In genomic region chr4:82552238-82552637, GRCm38 (mm10) we compare ENCODE assay signal across 22 mouse cellular contexts.
DNase-seq lines count a peak whose midpoint lies in the region; ATAC-seq and TF ChIP-seq lines count a peak whose summit lies in the region.
"Had no signal": no experiment of that assay in that cellular context is flagged by ENCODE, and none has a peak within 500 bp of the region (broad histone marks: within the 10 kb centered on the region; RNA-seq: fewer than 3 reads in every experiment).

No protein-coding gene starts in this region.

- no peak for TF ChIP-seq POLR2A in limb, embryonic 14.5 days (IDR thresholded peaks at IDR 0.05; ENCODE audit: borderline replicate concordance, extremely low read depth, insufficient read depth, insufficient read length)

- H3K27me3 ChIP-seq in kidney, embryonic 14.5 days (ENCODE audit: control insufficient read depth, insufficient read depth, low read length): no peaks in the 10 kb centered on the region
- no peaks in the 10 kb centered on the region for H3K27me3 ChIP-seq in limb, embryonic 14.5 days (ENCODE audit: control insufficient read depth, insufficient read depth, low read length)
- H3K27me3 ChIP-seq in limb, embryonic 10.5 days (ENCODE audit: low read depth, poor library complexity, severe bottlenecking): no peaks in the 10 kb centered on the region
- H3K27me3 ChIP-seq in C2C12 (ENCODE audit: control insufficient read depth, insufficient read depth, insufficient read length): no peaks in the 10 kb centered on the region
- H3K27me3 ChIP-seq in limb, embryonic 15.5 days: no peaks in the 10 kb centered on the region
- H3K27me3 ChIP-seq in hindbrain, embryonic 14.5 days (ENCODE audit: control insufficient read depth, insufficient read depth, low read length): no peaks in the 10 kb centered on the region
- H3K27me3 ChIP-seq: embryonic facial prominence, embryonic 12.5 days; forebrain, embryonic 15.5 days; hindbrain, embryonic 12.5 days; limb, embryonic 13.5 days; liver, embryonic 15.5 days; stomach, embryonic 15.5 days had no signal

- H3K4me2 ChIP-seq in kidney, embryonic 14.5 days (replicated peaks; ENCODE audit: low read depth, low read length): no peak overlapping the region
- no peak overlapping the region for H3K4me2 ChIP-seq in limb, embryonic 14.5 days (replicated peaks; ENCODE audit: low read depth, low read length, severe bottlenecking)
- no peak overlapping the region for H3K4me2 ChIP-seq in limb, embryonic 15.5 days
- H3K4me2 ChIP-seq in hindbrain, embryonic 14.5 days (replicated peaks): no peak overlapping the region
- H3K4me2 ChIP-seq: embryonic facial prominence, embryonic 12.5 days; forebrain, embryonic 15.5 days; hindbrain, embryonic 12.5 days; limb, embryonic 13.5 days; liver, embryonic 15.5 days; stomach, embryonic 15.5 days had no signal

- no peaks in the 10 kb centered on the region for H3K9me3 ChIP-seq in kidney, embryonic 14.5 days (ENCODE audit: control insufficient read depth, low read length)
- no peaks in the 10 kb centered on the region for H3K9me3 ChIP-seq in limb, embryonic 14.5 days (ENCODE audit: control insufficient read depth, low read length)
- H3K9me3 ChIP-seq in limb, embryonic 10.5 days (replicated peaks): no peaks in the 10 kb centered on the region
- H3K9me3 ChIP-seq in limb, embryonic 15.5 days: no peaks in the 10 kb centered on the region
- H3K9me3 ChIP-seq in hindbrain, embryonic 14.5 days (ENCODE audit: control insufficient read depth, low read length): no peaks in the 10 kb centered on the region
- H3K9me3 ChIP-seq: embryonic facial prominence, embryonic 12.5 days; forebrain, embryonic 15.5 days; hindbrain, embryonic 12.5 days; limb, embryonic 13.5 days; liver, embryonic 15.5 days; stomach, embryonic 15.5 days had no signal

- peak; percentile 52; the same call in 1 of the 2 replicates for ATAC-seq in kidney, embryonic 14.5 days (ENCODE audit: low FRiP score, low TSS enrichment)
- no peak for ATAC-seq in limb, embryonic 14.5 days (ENCODE audit: low FRiP score, low read depth)
- no peak for ATAC-seq in limb, embryonic 15.5 days (ENCODE audit: insufficient number of reproducible peaks, low FRiP score, low TSS enrichment, low read depth)
- ATAC-seq in hindbrain, embryonic 14.5 days (ENCODE audit: low FRiP score): no peak
- ATAC-seq: forebrain, embryonic 15.5 days; inflammation-experienced regulatory T-cells, adult 6 months; midbrain, embryonic 16.5 days had no signal

- H3K36me3 ChIP-seq in kidney, embryonic 14.5 days (ENCODE audit: control insufficient read depth, insufficient read depth, low read length): no peaks in the 10 kb centered on the region
- H3K36me3 ChIP-seq in limb, embryonic 14.5 days (ENCODE audit: control insufficient read depth, insufficient read depth, low read length): no peaks in the 10 kb centered on the region
- H3K36me3 ChIP-seq in limb, embryonic 10.5 days: no peaks in the 10 kb centered on the region
- H3K36me3 ChIP-seq in C2C12 (ENCODE audit: control insufficient read depth, insufficient read depth): no peaks in the 10 kb centered on the region
- H3K36me3 ChIP-seq in limb, embryonic 15.5 days: no peaks in the 10 kb centered on the region
- no peaks in the 10 kb centered on the region for H3K36me3 ChIP-seq in hindbrain, embryonic 14.5 days (replicated peaks; ENCODE audit: control insufficient read depth, insufficient read depth)
- H3K36me3 ChIP-seq: embryonic facial prominence, embryonic 12.5 days; forebrain, embryonic 15.5 days; G1E; hindbrain, embryonic 12.5 days; limb, embryonic 13.5 days; liver, embryonic 15.5 days; stomach, embryonic 15.5 days had no signal

- H3K79me2 ChIP-seq in C2C12 (ENCODE audit: control insufficient read depth, insufficient read depth): no peaks in the 10 kb centered on the region

- no peak for TF ChIP-seq CTCF in C2C12 (IDR thresholded peaks at IDR 0.05; ENCODE audit: control insufficient read depth, insufficient read depth, insufficient read length)

- H3K9ac ChIP-seq in kidney, embryonic 14.5 days (ENCODE audit: low read depth, low read length): no peak overlapping the region
- H3K9ac ChIP-seq in limb, embryonic 14.5 days (ENCODE audit: low read depth, low read length, severe bottlenecking): no peak overlapping the region
- H3K9ac ChIP-seq in limb, embryonic 15.5 days: no peak overlapping the region
- H3K9ac ChIP-seq in hindbrain, embryonic 14.5 days: no peak overlapping the region
- H3K9ac ChIP-seq: embryonic facial prominence, embryonic 12.5 days; forebrain, embryonic 15.5 days; hindbrain, embryonic 12.5 days; limb, embryonic 13.5 days; liver, embryonic 15.5 days; stomach, embryonic 15.5 days had no signal

- WGBS in kidney, embryonic 14.5 days: 38% methylated on average over 7 of the region's 7 CpGs
- WGBS in limb, embryonic 14.5 days: 44% methylated on average over 7 of the region's 7 CpGs
- WGBS in limb, embryonic 10.5 days: 58% methylated on average over 7 of the region's 7 CpGs
- WGBS in limb, embryonic 15.5 days: 46% methylated on average over 7 of the region's 7 CpGs
- 67% methylated on average over 7 of the region's 7 CpGs for WGBS in hindbrain, embryonic 14.5 days

- no peak overlapping the region for H3ac ChIP-seq in C2C12 (ENCODE audit: control insufficient read depth, insufficient read length, low read depth)

- no peaks in the 10 kb centered on the region for H3K79me3 ChIP-seq in C2C12 (ENCODE audit: low read depth)

- H3K4me3 ChIP-seq in kidney, embryonic 14.5 days (ENCODE audit: low read length): no peak overlapping the region
- no peak overlapping the region for H3K4me3 ChIP-seq in limb, embryonic 14.5 days (replicated peaks; ENCODE audit: low read length)
- H3K4me3 ChIP-seq in limb, embryonic 10.5 days: no peak overlapping the region
- H3K4me3 ChIP-seq in C2C12 (ENCODE audit: insufficient read depth, poor library complexity, severe bottlenecking): no peak overlapping the region
- no peak overlapping the region for H3K4me3 ChIP-seq in limb, embryonic 15.5 days
- H3K4me3 ChIP-seq in hindbrain, embryonic 14.5 days (replicated peaks; ENCODE audit: low read length): no peak overlapping the region
- H3K4me3 ChIP-seq: embryonic facial prominence, embryonic 12.5 days; forebrain, embryonic 15.5 days; heart, adult 2 months; hindbrain, embryonic 12.5 days; limb, embryonic 13.5 days; liver, embryonic 15.5 days; stomach, embryonic 15.5 days had no signal

- H3K4me1 ChIP-seq in kidney, embryonic 14.5 days (ENCODE audit: control insufficient read depth, insufficient read depth, low read length): no peaks in the 10 kb centered on the region
- peaks cover 19% of the 10 kb centered on the region for H3K4me1 ChIP-seq in limb, embryonic 14.5 days (ENCODE audit: control insufficient read depth, insufficient read depth, low read length)
- H3K4me1 ChIP-seq in limb, embryonic 10.5 days: peaks cover 12% of the 10 kb centered on the region
- H3K4me1 ChIP-seq in limb, embryonic 15.5 days: peaks cover 15% of the 10 kb centered on the region
- no peaks in the 10 kb centered on the region for H3K4me1 ChIP-seq in hindbrain, embryonic 14.5 days (replicated peaks; ENCODE audit: control insufficient read depth, insufficient read depth, low read length)
- H3K4me1 ChIP-seq: hindbrain, embryonic 12.5 days; liver, embryonic 15.5 days; stomach, embryonic 15.5 days had no signal

- DNase-seq in kidney, postnatal 36 days: no peak
- peak; percentile 14 for DNase-seq in limb, embryonic 14.5 days (ENCODE audit: low spot score)
- no peak for DNase-seq in limb, embryonic 10.5 days (ENCODE audit: low spot score)
- no peak for DNase-seq in hindbrain, embryonic 14.5 days (ENCODE audit: low spot score)
- DNase-seq: adrenal gland, postnatal 14 days; cerebellum, adult 11 months; cerebellum, postnatal 10 days; right cerebral cortex, postnatal 25 days; thymus, adult 2 months had no signal

- H3K27ac ChIP-seq in kidney, embryonic 14.5 days (ENCODE audit: low read depth, low read length): no peak overlapping the region; the same call in 1 of the 2 replicates
- H3K27ac ChIP-seq in limb, embryonic 14.5 days (replicated peaks; ENCODE audit: low read depth, low read length): no peak overlapping the region
- no peak overlapping the region for H3K27ac ChIP-seq in limb, embryonic 10.5 days
- peak overlapping the region; percentile 22; the same call in 1 of the 2 replicates for H3K27ac ChIP-seq in limb, embryonic 15.5 days
- no peak overlapping the region for H3K27ac ChIP-seq in hindbrain, embryonic 14.5 days
- H3K27ac ChIP-seq: embryonic facial prominence, embryonic 12.5 days; forebrain, embryonic 15.5 days; heart, adult 2 months; hindbrain, embryonic 12.5 days; limb, embryonic 13.5 days; liver, embryonic 15.5 days; stomach, embryonic 15.5 days had no signal

TF ChIP-seq in C2C12, 6 proteins besides CTCF, POLR2A, EP300 and RAD21:
- TF ChIP-seq MYOD1 (IDR thresholded peaks at IDR 0.05; ENCODE audit: control insufficient read depth, insufficient read length, low read depth): peak; percentile 18
- TF ChIP-seq MYOG (IDR thresholded peaks at IDR 0.05; ENCODE audit: control insufficient read depth, extremely low read depth, insufficient read length): no peak
TF ChIP-seq in C2C12: peak in this region for 1.
